Mouse (Mus musculus): ENCODE measurements around the gene Olfr394.
"Not testable (repeated sequence)": the region's sequence is repeated elsewhere in the genome, so short reads cannot be mapped to it uniquely, and the experiment has no call there.

The Olfr394 gene

DNA sequence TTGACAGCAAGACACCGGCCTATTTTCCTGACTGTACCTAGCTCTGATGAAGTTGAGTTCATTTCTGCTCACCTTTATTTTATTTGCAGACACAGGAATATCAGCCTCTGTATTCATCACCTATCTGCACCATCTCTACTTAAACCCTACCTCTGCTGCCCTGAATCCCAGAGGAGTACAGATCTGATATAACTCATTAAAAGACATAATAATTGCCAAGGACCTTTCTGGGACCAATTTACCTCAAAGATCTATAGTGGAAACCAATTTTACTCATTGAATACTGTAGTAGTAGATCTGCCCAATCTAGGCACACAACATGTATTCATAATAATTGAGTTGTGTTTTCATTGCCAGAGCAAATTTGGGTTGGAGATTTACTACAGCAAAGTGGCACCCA, at the start of gene Olfr394:
Gene Olfr394 (minus strand): TSS at position 101 of the 400 bp plus-strand sequence.
- DNase-seq (ENCODE audit: low spot score): no peak

DNA sequence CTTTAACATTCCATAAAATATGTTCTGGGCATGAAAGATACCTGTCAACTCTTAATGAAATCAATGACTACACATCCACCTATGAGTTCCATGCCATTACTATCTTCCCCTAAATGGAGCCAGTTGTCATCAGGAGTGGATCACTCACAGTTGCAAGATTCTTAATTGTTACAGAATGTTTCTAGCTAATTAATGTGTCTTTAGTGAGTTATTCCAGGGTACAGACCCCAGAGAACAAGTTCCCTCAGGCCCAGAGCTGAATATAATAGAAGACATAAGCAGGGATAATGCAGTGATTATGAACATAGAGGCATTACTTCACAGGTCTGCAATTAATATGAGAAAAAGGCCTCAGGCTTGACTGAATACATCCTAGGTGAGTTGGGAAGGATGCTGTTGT, 45.8 kb upstream of the Olfr394 start, which contains the start of gene Olfr23:
Gene Olfr23 (plus strand): TSS at position 301 of the 400 bp plus-strand sequence.
- DNase-seq (ENCODE audit: low spot score): no peak

DNA sequence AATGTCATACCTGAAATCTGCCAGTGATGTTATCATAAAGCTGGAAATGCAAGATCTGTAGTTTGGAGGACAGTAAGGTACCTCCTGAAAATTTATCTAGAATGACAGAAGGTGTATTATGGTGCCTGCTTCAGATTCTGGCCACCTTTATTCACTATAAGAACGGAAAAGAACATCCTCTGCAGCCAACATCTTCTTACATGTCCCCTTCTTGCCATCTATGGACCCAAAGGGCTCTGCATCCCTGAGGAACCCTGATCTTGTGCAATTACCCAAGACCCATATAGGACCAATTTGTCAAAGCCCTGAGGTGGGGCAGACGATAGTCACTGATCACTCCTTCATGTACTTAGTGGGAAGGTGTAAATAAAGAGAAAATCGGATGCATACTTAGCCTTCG, 18.6 kb upstream of the Olfr394 start, which contains the start of gene Olfr395:
Gene Olfr395 (minus strand): TSS at position 101 of the 400 bp plus-strand sequence.
- not testable (repeated sequence) for DNase-seq (ENCODE audit: low spot score)

DNA sequence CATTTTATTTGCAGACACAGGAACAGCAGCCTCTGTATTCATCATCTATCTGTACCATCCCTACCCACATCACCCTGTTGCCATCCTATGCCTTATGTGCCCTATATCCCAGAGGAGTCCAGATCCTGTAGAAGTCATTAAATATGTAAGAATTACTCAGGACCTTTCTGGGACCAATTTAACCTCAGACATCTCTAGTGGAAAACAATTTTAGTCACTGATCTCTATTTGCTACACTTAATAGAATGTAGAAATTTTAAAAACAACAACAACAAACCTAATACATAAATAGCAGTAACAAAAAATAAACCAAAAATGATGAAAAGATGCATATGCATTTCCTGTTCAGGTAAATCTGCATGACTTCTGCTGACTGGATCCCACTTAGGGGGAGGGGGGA, 39.2 kb downstream of the Olfr394 start, which contains the start of gene Olfr393:
Gene Olfr393 (minus strand): TSS at position 101 of the 400 bp plus-strand sequence.
- no peak for DNase-seq (ENCODE audit: low spot score)

All from urinary bladder, postnatal 25 days (tissue).